Mouse (Mus musculus) stomach, embryonic 15.5 days (tissue): ENCODE data around the gene Isoc2a. TPM values are rescaled to one million over a fixed set of nuclear protein-coding genes. Genes with fewer than 3 reads are reported as not detected.
"Not testable (repeated sequence)": the region's sequence is repeated elsewhere in the genome, so short reads cannot be mapped to it uniquely, and the experiment has no call there.

ENCODE experiments used
- ATAC-seq: fragments of 200-750 bp; cut with Nextera tagmentation; 2 replicates; pipeline ENCODE4 v1.8.0; 2017; ENCODE audit warnings: low read depth, moderate number of reproducible peaks, moderate TSS enrichment; ENCODE audit not compliant: insufficient read depth, low FRiP score
- H3K27ac ChIP-seq: fragments of 300-500 bp; sonication (generic); 2 replicates; pipeline ENCODE4 v1.5.1; 2015; ENCODE audit warnings: mild to moderate bottlenecking, inconsistent platforms
- H3K27me3 ChIP-seq: fragments of 300-500 bp; sonication (generic); replicated peaks from 2 replicates; pipeline ENCODE4 v1.6.1; 2015; ENCODE audit warnings: inconsistent platforms
- H3K36me3 ChIP-seq: fragments of 300-500 bp; sonication (generic); 2 replicates; pipeline ENCODE4 v1.6.1; 2015; ENCODE audit warnings: inconsistent platforms
- H3K4me1 ChIP-seq: fragments of 300-500 bp; sonication (generic); 2 replicates; pipeline ENCODE4 v1.6.1; 2015; ENCODE audit warnings: inconsistent platforms
- H3K4me2 ChIP-seq: fragments of 300-500 bp; sonication (generic); 2 replicates; pipeline ENCODE4 v1.6.1; 2015; ENCODE audit warnings: mild to moderate bottlenecking, inconsistent platforms
- H3K4me3 ChIP-seq: fragments of 300-500 bp; sonication (generic); replicated peaks from 2 replicates; pipeline ENCODE4 v1.5.1; 2015; ENCODE audit warnings: inconsistent platforms
- H3K9ac ChIP-seq: fragments of 300-500 bp; sonication (generic); 2 replicates; pipeline ENCODE4 v1.6.1; 2015; ENCODE audit warnings: inconsistent platforms
- H3K9me3 ChIP-seq: fragments of 300-500 bp; sonication (generic); 2 replicates; pipeline ENCODE4 v1.6.1; 2016; ENCODE audit warnings: inconsistent platforms
- WGBS: fragments of 180-500 bp; shearing (Covaris S2); methylation state at CpG from one replicate; pipeline ENCODE4 v1.1.7; 2015; 5-methylcytosine and 5-hydroxymethylcytosine counted together
- polyA plus RNA-seq: library from polyadenylated mRNA; unstranded; fragments of >200 nt; fragmentation: Nextera tagmentation; extraction: Ambion mirVana; gene quantifications from 2 replicates; pipeline ENCODE4 v1.2.1, GENCODE M21; 2015

Gene Isoc2a
- polyA plus RNA-seq, 1 experiment from 2014 or later, result 1.1 TPM

DNA sequence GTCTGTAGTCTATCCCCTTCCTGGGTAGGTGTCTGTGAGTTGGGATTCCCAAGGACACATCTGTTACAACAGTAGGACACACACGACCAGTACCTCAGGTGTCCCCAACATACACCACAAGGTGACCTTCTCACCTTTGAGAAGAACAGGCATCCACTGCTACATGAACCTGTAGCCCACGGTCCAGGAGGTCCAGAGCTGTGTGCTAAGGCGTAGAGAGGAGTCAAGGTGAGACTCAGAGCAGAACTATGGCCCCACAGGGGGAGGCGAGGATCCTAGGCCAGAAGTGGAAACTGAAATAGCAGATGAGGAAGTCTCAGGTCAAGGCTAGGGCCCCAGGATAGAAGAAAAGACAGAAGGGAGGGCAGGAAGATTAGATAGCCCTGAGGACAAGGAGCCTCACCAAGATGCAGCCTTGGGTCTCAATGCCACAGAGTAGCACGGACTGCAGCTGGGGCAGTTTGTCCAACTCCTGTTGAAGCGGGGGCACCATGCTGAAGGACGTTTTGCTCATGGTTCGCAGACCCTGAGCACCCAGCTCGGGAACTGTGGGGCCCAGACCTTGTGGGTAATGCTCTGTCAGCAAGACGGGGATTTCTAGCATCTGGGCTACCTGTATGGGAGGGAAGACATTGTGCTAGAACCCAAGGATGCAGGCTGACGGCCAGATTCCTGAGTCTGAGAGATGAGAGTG is 26.2 kb upstream of the Isoc2a start:
- H3K9ac ChIP-seq, result no peak overlapping the region
- H3K4me3 ChIP-seq, result no peak overlapping the region
- ATAC-seq, result no peak
- H3K4me2 ChIP-seq, result no peak overlapping the region
- H3K27me3 ChIP-seq, result no peaks in the 10 kb centered on the region
- H3K4me1 ChIP-seq, result no peaks in the 10 kb centered on the region
- no peaks in the 10 kb centered on the region for H3K36me3 ChIP-seq
- 76% methylated on average over 11 of the region's 11 CpGs for whole genome bisulfite sequencing
- H3K27ac ChIP-seq, result no peak overlapping the region
- no peaks in the 10 kb centered on the region for H3K9me3 ChIP-seq

- Histone ChIP-seq H3K4me3 (no peak overlapping the region), H3K9me3 (no peaks in the 10 kb centered on the region), H3K27ac (no peak overlapping the region), H3K4me2 (no peak overlapping the region), H3K27me3 (no peaks in the 10 kb centered on the region), H3K4me1 (no peaks in the 10 kb centered on the region), H3K36me3 (no peaks in the 10 kb centered on the region), H3K9ac (no peak overlapping the region)
- WGBS, result 71% methylated on average over 8 of the region's 8 CpGs
- no peak for ATAC-seq
Measured at GRCm38 (mm10) chr7:4851315-4851688, 25.7 kb upstream of the Isoc2a start.

GRCm38 (mm10) chr7:4853613-4854012 is 23.3 kb upstream of the Isoc2a start:
- H3K9me3 ChIP-seq, result no peaks in the 10 kb centered on the region
- no peak overlapping the region for H3K4me2 ChIP-seq
- no peak overlapping the region for H3K4me3 ChIP-seq
- no peak overlapping the region for H3K27ac ChIP-seq
- H3K27me3 ChIP-seq, result no peaks in the 10 kb centered on the region
- H3K9ac ChIP-seq, result no peak overlapping the region
- H3K4me1 ChIP-seq, result 0 out of 2 replicates have a peak, but pooled peaks cover 2% of the 10 kb centered on the region
- 69% methylated on average over 3 of the region's 3 CpGs for WGBS
- H3K36me3 ChIP-seq, result no peaks in the 10 kb centered on the region
- ATAC-seq, result no peak

DNA sequence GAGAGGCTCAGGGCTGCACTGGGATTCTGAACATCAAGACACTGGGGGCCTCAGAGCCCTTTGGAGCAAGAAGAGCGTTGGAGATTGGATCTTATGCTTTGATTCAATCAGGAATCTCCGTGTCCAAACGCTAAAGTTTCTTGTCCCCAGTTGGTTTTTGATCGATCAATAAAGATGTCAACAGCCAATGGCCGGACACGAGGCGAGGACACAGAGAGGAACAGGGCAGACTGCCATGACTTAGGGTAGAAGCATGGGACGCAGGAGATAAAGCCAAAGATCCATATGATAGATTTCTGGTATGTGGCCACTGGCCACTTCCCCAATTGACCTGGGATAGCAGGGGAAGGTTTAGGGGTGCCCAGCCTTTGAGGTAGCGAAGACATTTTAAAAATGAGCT is 20.4 kb upstream of the Isoc2a start:
- H3K27me3 ChIP-seq, result no peaks in the 10 kb centered on the region
- WGBS, result 82% methylated on average over 9 of the region's 9 CpGs
- 0 out of 2 replicates have a peak, but pooled peaks cover 2% of the 10 kb centered on the region for H3K4me1 ChIP-seq
- no peaks in the 10 kb centered on the region for H3K9me3 ChIP-seq
- H3K4me3 ChIP-seq, result no peak overlapping the region
- H3K9ac ChIP-seq, result no peak overlapping the region
- no peak overlapping the region for H3K4me2 ChIP-seq
- ATAC-seq, result no peak
- no peak overlapping the region for H3K27ac ChIP-seq
- no peaks in the 10 kb centered on the region for H3K36me3 ChIP-seq

DNA sequence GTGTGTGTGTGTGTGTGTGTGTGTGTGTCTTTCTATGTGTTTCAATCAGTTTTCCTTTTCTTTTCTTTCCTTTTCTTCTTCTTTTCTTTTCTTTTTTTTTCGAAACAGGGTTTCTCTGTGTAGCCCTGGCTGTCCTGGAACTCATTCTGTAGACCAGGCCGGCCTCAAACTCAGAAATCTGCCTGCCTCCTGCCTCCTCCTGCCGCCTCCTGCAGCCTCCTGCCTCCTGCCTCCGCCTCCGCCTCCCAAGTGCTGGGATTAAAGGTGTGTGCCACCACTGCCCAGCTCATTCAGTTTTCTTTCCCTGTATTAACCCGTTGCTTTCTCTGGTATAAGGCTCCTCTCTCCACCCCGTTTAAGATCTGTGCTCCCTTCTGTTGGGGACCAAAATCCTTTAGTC is 19.6 kb upstream of the Isoc2a start:
- H3K27me3 ChIP-seq, result no peaks in the 10 kb centered on the region

GRCm38 (mm10) chr7:4859418-4859978 is 17.5 kb upstream of the Isoc2a start:
- ATAC-seq, result no peak; the same call in 1 of the 2 replicates
- no peak overlapping the region for H3K4me3 ChIP-seq
- H3K27ac ChIP-seq, result no peak overlapping the region
- no peaks in the 10 kb centered on the region for H3K9me3 ChIP-seq
- H3K4me2 ChIP-seq, result no peak overlapping the region
- no peaks in the 10 kb centered on the region for H3K36me3 ChIP-seq
- H3K4me1 ChIP-seq, result peaks cover 4% of the 10 kb centered on the region; the same call in 1 of the 2 replicates
- H3K27me3 ChIP-seq, result no peaks in the 10 kb centered on the region
- 35% methylated on average over 12 of the region's 12 CpGs for WGBS
- no peak overlapping the region for H3K9ac ChIP-seq

More for the DNA sequence above, 19.6 kb upstream of the Isoc2a start:
- Histone ChIP-seq H3K9me3 (no peaks in the 10 kb centered on the region), H3K27ac (no peak overlapping the region), H3K36me3 (no peaks in the 10 kb centered on the region), H3K9ac (no peak overlapping the region), H3K4me3 (no peak overlapping the region), H3K4me1 (0 out of 2 replicates have a peak, but pooled peaks cover 2% of the 10 kb centered on the region), H3K4me2 (no peak overlapping the region)
- no peak for ATAC-seq
- 51% methylated on average over 6 of the region's 7 CpGs for WGBS

GRCm38 (mm10) chr7:4860926-4861325 is 16.0 kb upstream of the Isoc2a start:
- not testable (repeated sequence) for H3K36me3 ChIP-seq, H3K4me2 ChIP-seq, H3K27me3 ChIP-seq, H3K27ac ChIP-seq, H3K9ac ChIP-seq, ATAC-seq, H3K9me3 ChIP-seq, H3K4me3 ChIP-seq, H3K4me1 ChIP-seq
- 71% methylated on average over 3 of the region's 3 CpGs for WGBS

DNA sequence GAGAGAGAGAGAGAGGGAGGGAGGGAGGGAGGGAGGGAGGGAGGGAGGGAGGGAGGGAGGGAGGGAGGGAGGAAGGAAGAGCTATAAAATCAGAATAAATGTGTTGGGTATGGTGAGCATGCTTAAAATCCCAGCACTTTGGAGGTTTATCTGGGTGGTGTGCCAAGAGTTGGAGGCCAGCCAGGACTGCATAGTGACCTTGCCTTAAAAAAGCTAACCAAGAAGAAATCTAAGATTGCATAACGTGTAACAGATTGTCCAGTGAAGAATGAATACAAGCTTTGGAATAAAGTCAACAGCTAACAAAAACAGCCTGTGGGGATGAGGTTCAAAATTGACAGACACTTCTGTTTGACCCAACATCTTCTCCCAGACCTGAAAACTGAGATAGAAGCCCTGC is 13.9 kb upstream of the Isoc2a start:
- no peak overlapping the region for H3K4me2 ChIP-seq
- no peaks in the 10 kb centered on the region for H3K9me3 ChIP-seq
- peaks cover 6% of the 10 kb centered on the region; the same call in 1 of the 2 replicates for H3K4me1 ChIP-seq
- no peaks in the 10 kb centered on the region for H3K36me3 ChIP-seq
- no peak overlapping the region for H3K4me3 ChIP-seq
- ATAC-seq, result no peak
- no peak overlapping the region for H3K9ac ChIP-seq
- WGBS, result 25% methylated on average over 1 of the region's 1 CpGs
- peak overlapping the region; percentile 14; the same call in 1 of the 2 replicates for H3K27ac ChIP-seq
- H3K27me3 ChIP-seq, result no peaks in the 10 kb centered on the region

DNA sequence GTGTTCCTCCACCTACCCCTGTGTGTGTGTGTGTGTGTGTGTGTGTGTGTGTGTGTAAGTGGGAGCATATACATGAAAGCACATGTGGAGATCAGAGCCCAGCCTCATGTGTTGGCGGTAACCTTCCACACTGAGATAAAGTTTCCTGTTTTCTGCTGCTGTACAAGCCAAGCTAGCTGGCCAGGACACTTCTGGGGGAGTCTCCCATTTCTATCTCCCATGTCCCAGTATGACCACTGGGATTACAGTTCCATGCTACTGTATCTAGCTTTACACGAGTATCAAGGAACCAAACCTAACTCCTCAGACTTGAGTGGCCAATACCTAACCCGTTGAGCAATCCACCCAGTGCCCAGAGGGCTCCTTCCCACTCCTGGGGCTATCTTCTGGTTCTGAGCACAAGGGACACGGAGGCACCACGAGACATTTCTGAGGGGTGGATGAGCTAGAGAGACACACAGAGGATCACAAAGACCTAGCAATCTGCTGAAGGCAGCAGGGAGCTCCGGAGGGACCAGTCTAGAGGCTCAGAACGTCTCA is 13.3 kb upstream of the Isoc2a start:
- Histone ChIP-seq H3K4me1 (peaks cover 6% of the 10 kb centered on the region; the same call in 1 of the 2 replicates), H3K4me2 (no peak overlapping the region), H3K36me3 (no peaks in the 10 kb centered on the region), H3K27ac (peak overlapping the region; percentile 14; the same call in 1 of the 2 replicates), H3K9me3 (no peaks in the 10 kb centered on the region), H3K9ac (no peak overlapping the region), H3K27me3 (no peaks in the 10 kb centered on the region), H3K4me3 (no peak overlapping the region)
- ATAC-seq, result no peak
- 85% methylated on average over 7 of the region's 7 CpGs for WGBS

DNA sequence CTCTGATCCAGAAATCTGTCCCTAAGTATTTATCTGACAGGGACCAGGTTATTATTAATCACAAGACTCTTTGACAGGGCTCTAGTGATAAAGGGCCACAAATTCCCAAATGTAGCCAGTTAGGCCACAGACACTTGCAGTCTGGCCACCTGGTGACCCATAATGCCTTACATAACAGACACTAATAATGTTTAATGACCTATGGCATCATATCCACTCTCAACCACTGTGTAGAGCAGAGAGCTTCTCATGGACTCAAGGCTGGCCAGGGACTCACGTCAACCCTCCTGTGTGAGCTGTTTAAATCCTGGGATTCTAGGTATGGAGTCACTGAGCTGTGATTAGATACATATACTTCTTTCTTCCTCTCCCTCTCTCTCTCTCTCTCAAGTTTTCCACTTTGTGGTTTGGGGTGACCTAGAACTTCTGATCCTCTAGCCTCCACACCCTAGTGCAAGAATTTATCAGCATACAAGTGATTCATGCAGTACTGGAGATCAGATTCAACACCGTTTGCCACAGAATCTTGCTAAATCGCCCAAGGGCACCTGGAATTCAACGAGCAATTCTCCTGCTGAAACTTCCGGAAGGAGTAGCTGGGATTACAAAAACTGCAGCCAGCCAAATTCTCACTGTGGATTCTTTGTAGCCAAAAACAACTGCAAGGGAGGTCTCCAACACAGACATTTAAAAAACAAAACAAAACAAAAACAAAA is 12.7 kb upstream of the Isoc2a start:
- peaks cover 6% of the 10 kb centered on the region; the same call in 1 of the 2 replicates for H3K4me1 ChIP-seq
- no peak overlapping the region for H3K4me2 ChIP-seq
- 81% methylated on average over 5 of the region's 5 CpGs for WGBS
- H3K27me3 ChIP-seq, result no peaks in the 10 kb centered on the region
- no peak overlapping the region for H3K27ac ChIP-seq
- no peaks in the 10 kb centered on the region for H3K36me3 ChIP-seq
- H3K9ac ChIP-seq, result no peak overlapping the region
- H3K4me3 ChIP-seq, result no peak overlapping the region
- no peak for ATAC-seq
- H3K9me3 ChIP-seq, result no peaks in the 10 kb centered on the region

DNA sequence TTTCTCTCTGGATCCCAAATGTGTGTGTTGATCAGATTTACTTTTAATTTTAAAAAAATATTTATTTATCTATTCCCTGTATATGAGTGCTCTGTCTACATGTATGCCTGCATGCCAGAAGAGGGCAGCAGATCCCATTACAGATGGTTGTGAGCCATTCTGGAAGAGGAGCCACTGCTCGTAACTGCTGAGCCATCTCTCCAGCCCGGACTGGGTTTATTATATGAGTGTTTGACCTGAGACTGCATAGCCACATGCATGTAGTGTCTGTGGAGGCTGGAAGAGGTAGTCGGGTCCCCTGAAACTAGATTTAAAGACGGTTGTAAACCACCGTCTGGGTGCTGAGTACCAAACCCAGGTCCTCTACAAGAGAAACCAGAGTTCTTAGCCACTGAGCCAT is 11.9 kb upstream of the Isoc2a start:
- no peaks in the 10 kb centered on the region for H3K36me3 ChIP-seq
- H3K9me3 ChIP-seq, result no peaks in the 10 kb centered on the region
- peak overlapping the region; percentile 51; the same call in 1 of the 2 replicates for H3K4me3 ChIP-seq
- WGBS, result 63% methylated on average over 5 of the region's 5 CpGs
- no peak overlapping the region for H3K9ac ChIP-seq
- H3K27me3 ChIP-seq, result no peaks in the 10 kb centered on the region
- ATAC-seq, result no peak
- H3K27ac ChIP-seq, result no peak overlapping the region
- peaks cover 6% of the 10 kb centered on the region; the same call in 1 of the 2 replicates for H3K4me1 ChIP-seq
- peak overlapping the region; percentile 61 for H3K4me2 ChIP-seq
